Mouse (Mus musculus): ENCODE data around the gene Gata1. TPM values are rescaled to one million over a fixed set of nuclear protein-coding genes. Genes with fewer than 3 reads are reported as not detected.

Gata1 gene
- polyA plus RNA-seq, 1 experiment from 2014 or later: not detected

GRCm38 (mm10) chrX:8008543-8008942 is 30.7 kb upstream of the Gata1 start:
- DNase-seq (ENCODE audit: low read depth, low spot score) (no peak), ATAC-seq (no peak)
- ChIA-PET POLR2A (no interaction called here), CTCF (no interaction called here)
- in situ Hi-C loops (cut with MboI; ENCODE audit: low pct_unique_long_range_greater_than_20kb): no loop called here
- TF ChIP-seq CTCF (IDR thresholded peaks at IDR 0.05): no peak
- H3K27me3 ChIP-seq: no peaks in the 10 kb centered on the region

GRCm38 (mm10) chrX:8002971-8003370 is 25.1 kb upstream of the Gata1 start:
- H3K27me3 ChIP-seq: no peaks in the 10 kb centered on the region
- no peak for DNase-seq (ENCODE audit: low read depth, low spot score)
- ChIA-PET POLR2A (no interaction called here), CTCF (interaction anchor here (1.2 kb wide), 1 partner anchor 10 kb away, joined by 5 read pairs; no protein-coding TSS in a partner anchor)
- in situ Hi-C loops (cut with MboI; ENCODE audit: low pct_unique_long_range_greater_than_20kb): no loop called here
- TF ChIP-seq CTCF (IDR thresholded peaks at IDR 0.05): no peak
- no peak for ATAC-seq

GRCm38 (mm10) chrX:8002001-8002400 is 24.1 kb upstream of the Gata1 start:
- in situ Hi-C loops (cut with MboI; ENCODE audit: low pct_unique_long_range_greater_than_20kb): no loop called here
- ATAC-seq: no peak
- no peaks in the 10 kb centered on the region for H3K27me3 ChIP-seq
- DNase-seq (ENCODE audit: low read depth, low spot score): no peak
- POLR2A ChIA-PET: no interaction called here
- TF ChIP-seq CTCF (IDR thresholded peaks at IDR 0.05): no peak
- CTCF ChIA-PET: interaction anchor here (1.2 kb wide), 1 partner anchor 11 kb away, joined by 5 read pairs; no protein-coding TSS in a partner anchor

GRCm38 (mm10) chrX:8000546-8001192 is 22.8 kb upstream of the Gata1 start:
- in situ Hi-C loops (cut with MboI; ENCODE audit: low pct_unique_long_range_greater_than_20kb): no loop called here
- ATAC-seq (peak; percentile 80), DNase-seq (ENCODE audit: low read depth, low spot score) (peak; percentile 25)
- ChIA-PET POLR2A (no interaction called here), CTCF (no interaction called here)
- no peaks in the 10 kb centered on the region for H3K27me3 ChIP-seq
- no peak for TF ChIP-seq CTCF (IDR thresholded peaks at IDR 0.05)

- ATAC-seq: no peak
- DNase-seq (ENCODE audit: low read depth, low spot score): no peak
- in situ Hi-C loops (cut with MboI; ENCODE audit: low pct_unique_long_range_greater_than_20kb): no loop called here
- ChIA-PET CTCF (no interaction called here), POLR2A (no interaction called here)
- peaks cover 6% of the 10 kb centered on the region for H3K27me3 ChIP-seq
- no peak for TF ChIP-seq CTCF (IDR thresholded peaks at IDR 0.05)
Observed at GRCm38 (mm10) chrX:7993068-7993735, 15.3 kb upstream of the Gata1 start.

GRCm38 (mm10) chrX:7992379-7993067 is 14.7 kb upstream of the Gata1 start:
- peaks cover 8% of the 10 kb centered on the region for H3K27me3 ChIP-seq
- POLR2A ChIA-PET: no interaction called here
- in situ Hi-C loops (cut with MboI; ENCODE audit: low pct_unique_long_range_greater_than_20kb): no loop called here
- TF ChIP-seq CTCF (IDR thresholded peaks at IDR 0.05): no peak
- no peak for ATAC-seq
- CTCF ChIA-PET: no interaction called here
- no peak for DNase-seq (ENCODE audit: low read depth, low spot score)

- POLR2A ChIA-PET: no interaction called here
- H3K27me3 ChIP-seq: peaks cover 10% of the 10 kb centered on the region
- DNase-seq (ENCODE audit: low read depth, low spot score): no peak
- CTCF ChIA-PET: no interaction called here
- in situ Hi-C loops (cut with MboI; ENCODE audit: low pct_unique_long_range_greater_than_20kb): no loop called here
- no peak for TF ChIP-seq CTCF (IDR thresholded peaks at IDR 0.05)
- ATAC-seq: no peak
Observed at GRCm38 (mm10) chrX:7981368-7981767, 3.5 kb upstream of the Gata1 start.

- DNase-seq (ENCODE audit: low read depth, low spot score): no peak
- TF ChIP-seq CTCF (IDR thresholded peaks at IDR 0.05): no peak
- in situ Hi-C loops (cut with MboI; ENCODE audit: low pct_unique_long_range_greater_than_20kb): no loop called here
- ATAC-seq: no peak
- CTCF ChIA-PET: no interaction called here
- H3K27me3 ChIP-seq: no peaks in the 10 kb centered on the region
- POLR2A ChIA-PET: no interaction called here
Observed at GRCm38 (mm10) chrX:7971292-7971691, 6.6 kb downstream of the Gata1 start.

GRCm38 (mm10) chrX:7968899-7969298 is 9.0 kb downstream of the Gata1 start:
- no peak for TF ChIP-seq CTCF (IDR thresholded peaks at IDR 0.05)
- ATAC-seq (no peak), DNase-seq (ENCODE audit: low read depth, low spot score) (no peak)
- in situ Hi-C loops (cut with MboI; ENCODE audit: low pct_unique_long_range_greater_than_20kb): no loop called here
- no peaks in the 10 kb centered on the region for H3K27me3 ChIP-seq
- CTCF ChIA-PET: no interaction called here
- POLR2A ChIA-PET: interaction anchor here (0.6 kb wide), 1 partner anchor 42 kb away, joined by 3 read pairs; no protein-coding TSS in a partner anchor

GRCm38 (mm10) chrX:7968226-7968625 is 9.6 kb downstream of the Gata1 start:
- in situ Hi-C loops (cut with MboI; ENCODE audit: low pct_unique_long_range_greater_than_20kb): no loop called here
- ATAC-seq (no peak), DNase-seq (ENCODE audit: low read depth, low spot score) (no peak)
- H3K27me3 ChIP-seq: no peaks in the 10 kb centered on the region
- ChIA-PET POLR2A (no interaction called here), CTCF (no interaction called here)
- TF ChIP-seq CTCF (IDR thresholded peaks at IDR 0.05): no peak

GRCm38 (mm10) chrX:7967596-7968201 is 10.2 kb downstream of the Gata1 start:
- CTCF ChIA-PET: no interaction called here
- DNase-seq (ENCODE audit: low read depth, low spot score) (no peak), ATAC-seq (no peak)
- POLR2A ChIA-PET: no interaction called here
- H3K27me3 ChIP-seq: no peaks in the 10 kb centered on the region
- TF ChIP-seq CTCF (IDR thresholded peaks at IDR 0.05): no peak
- in situ Hi-C loops (cut with MboI; ENCODE audit: low pct_unique_long_range_greater_than_20kb): no loop called here

All from Patski (cell line).